Mouse (Mus musculus) B cell, adult 62 days (primary cell): ENCODE results near the gene Cdh12. TPM values are rescaled to one million over a fixed set of nuclear protein-coding genes. Genes with fewer than 3 reads are reported as not detected.

Experiments used
- total RNA-seq: library from RNA; stranded (reverse); gene quantifications from 4 replicates; pipeline ENCODE4 v1.2.4, GENCODE M21; 2023

The Cdh12 gene
- total RNA-seq, result not detected in 4 replicates

GRCm38 (mm10) chr15:20448861-20449663 is at the start of gene Cdh12:
Gene Cdh12 (plus strand): TSS chr15:20449265.

GRCm38 (mm10) chr15:20666650-20667049 is 217.6 kb downstream of the Cdh12 start, which contains the start of gene Acot10:
Gene Acot10 (minus strand): TSS chr15:20666750.

Other genes with a start within 250 kb of the Cdh12 start
- gene Acot10, start 217.5 kb downstream of the Cdh12 start, total RNA-seq, result not detected in 4 replicates